Mouse (Mus musculus): ENCODE measurements around the gene H2-T22. TPM values are rescaled to one million over a fixed set of nuclear protein-coding genes. Genes with fewer than 3 reads are reported as not detected.
A peak's percentile ranks its signal among the peaks of the same experiment; 100 is the strongest.
"Not testable (repeated sequence)": the region's sequence is repeated elsewhere in the genome, so short reads cannot be mapped to it uniquely, and the experiment has no call there.

H2-T22 gene
- total RNA-seq (2012; rRNA removed) (9.6 and 10.6 TPM in 2 replicates), total RNA-seq (2014; rRNA removed) (14.9 and 16.4 TPM in 2 replicates), polyA plus RNA-seq (2012; ENCODE audit: insufficient read length, low read depth) (19.8 and 26.1 TPM in 2 replicates)

DNA sequence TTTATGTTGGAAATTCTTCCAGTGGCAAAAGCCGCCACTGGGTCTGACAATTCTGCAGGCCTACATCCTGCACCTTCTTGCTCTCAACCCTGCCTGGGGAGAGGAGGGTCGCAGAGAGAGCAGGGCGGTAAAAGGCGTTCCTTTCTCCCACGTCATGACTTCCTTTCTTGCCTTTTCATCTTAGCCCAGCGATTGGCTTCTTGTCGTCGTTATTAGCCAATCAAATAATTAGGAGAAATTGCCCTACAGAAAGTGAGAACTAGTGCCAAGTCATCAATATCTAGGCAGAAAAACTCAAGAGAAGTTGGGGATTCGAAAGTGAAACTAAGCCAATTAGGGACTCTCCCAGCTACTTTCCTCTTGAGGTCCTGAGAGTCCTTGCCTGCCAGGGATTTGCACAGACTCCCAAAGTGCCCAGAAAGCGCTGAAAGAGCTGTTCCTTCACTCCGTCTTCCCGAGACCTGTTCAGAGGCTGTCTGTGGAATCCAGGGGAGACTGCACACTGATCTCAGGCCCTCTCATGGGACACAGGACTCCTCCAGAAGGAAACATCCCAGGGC, at the start of gene H2-T22, which contains the start of gene Gm6034:
H2-T22 (minus strand) TSS at position 138 of the 560 bp plus-strand sequence.
Gm6034 (plus strand) TSS at position 352 of the 560 bp plus-strand sequence.
- 0 out of 2 replicates have a peak, but pooled peaks have one; percentile 39 for TF ChIP-seq TBP (conservative IDR thresholded peaks at IDR 0.05; ENCODE audit: low read depth, low read length)
- peak; percentile 59; the same call in 1 of the 2 replicates for TF ChIP-seq ETS1 (conservative IDR thresholded peaks at IDR 0.05; ENCODE audit: low read depth, low read length)
- peak; percentile 73 for TF ChIP-seq MAFK (IDR thresholded peaks at IDR 0.05; ENCODE audit: insufficient replicate concordance, low read length)
- TF ChIP-seq CHD2 (IDR thresholded peaks at IDR 0.05; ENCODE audit: low read length) = peak; percentile 91
- 0 out of 2 replicates have a peak, but pooled peaks have one; percentile 31 for TF ChIP-seq E2F4 (IDR thresholded peaks at IDR 0.05; ENCODE audit: insufficient replicate concordance, low read depth, low read length)
- peak; percentile 83 for TF ChIP-seq IRF4 (IDR thresholded peaks at IDR 0.05; ENCODE audit: low read depth, low read length)
- TF ChIP-seq POLR2A (IDR thresholded peaks at IDR 0.05; ENCODE audit: low read depth, low read length) = peak; percentile 41; the same call in 1 of the 2 replicates
- dilution Hi-C loops (cut with MboI; ENCODE audit: extremely low pct_ligation_motif_present, extremely low pct_unique_long_range_greater_than_20kb, low sequenced_read_pairs); H3K4me1 ChIP-seq (ENCODE audit: control insufficient read depth in 1 of 2, insufficient read depth in 2 of 2); in situ Hi-C loops (cut with MboI; ENCODE audit: low pct_ligation_motif_present, low pct_unique_long_range_greater_than_20kb, low sequenced_read_pairs); H3K36me3 ChIP-seq (replicated peaks in 1 of 2; ENCODE audit: control insufficient read depth in 1 of 2, insufficient read depth in 1 of 2, low read length in 1 of 2); H3K27me3 ChIP-seq (replicated peaks); H3K9me3 ChIP-seq (replicated peaks; ENCODE audit: low read length); H3K79me2 ChIP-seq (replicated peaks; ENCODE audit: control insufficient read depth, extremely low read depth, insufficient read depth, poor library complexity, severe bottlenecking): not testable (repeated sequence)
- peak; percentile 95 for DNase-seq (ENCODE audit: extremely low read depth)
- peak within 1 kb of the TSS; percentile 97 for H3K9ac ChIP-seq (ENCODE audit: insufficient read depth, low read depth)
- 0 out of 2 replicates have a peak within 1 kb of the TSS, but pooled peaks have one; percentile 3 for H3K4me2 ChIP-seq (ENCODE audit: insufficient read depth, low read depth, poor library complexity, severe bottlenecking)
- H3K4me3 ChIP-seq (replicated peaks in 1 of 3; ENCODE audit: low read depth in 2 of 3, low read length in 2 of 3, poor library complexity in 1 of 3) = peak within 1 kb of the TSS; percentile 51 to 67 (median 63)
- peak within 1 kb of the TSS; percentile 17 for H3K27ac ChIP-seq (ENCODE audit: insufficient read depth, low read depth)

GRCm38 (mm10) chr17:36091933-36092332, 49.4 kb upstream of the H2-T22 start:
- H3K4me1 ChIP-seq (ENCODE audit: control insufficient read depth in 1 of 2, insufficient read depth in 2 of 2); H3K27ac ChIP-seq (ENCODE audit: insufficient read depth, low read depth); H3K9me3 ChIP-seq (replicated peaks; ENCODE audit: low read length); H3K9ac ChIP-seq (ENCODE audit: insufficient read depth, low read depth); dilution Hi-C loops (cut with MboI; ENCODE audit: extremely low pct_ligation_motif_present, extremely low pct_unique_long_range_greater_than_20kb, low sequenced_read_pairs); H3K4me2 ChIP-seq (ENCODE audit: insufficient read depth, low read depth, poor library complexity, severe bottlenecking); H3K36me3 ChIP-seq (replicated peaks in 1 of 2; ENCODE audit: control insufficient read depth in 1 of 2, insufficient read depth in 1 of 2, low read length in 1 of 2); H3K4me3 ChIP-seq (replicated peaks in 1 of 3; ENCODE audit: low read depth in 2 of 3, low read length in 2 of 3, poor library complexity in 1 of 3); H3K27me3 ChIP-seq (replicated peaks); DNase-seq (ENCODE audit: extremely low read depth); H3K79me2 ChIP-seq (replicated peaks; ENCODE audit: control insufficient read depth, extremely low read depth, insufficient read depth, poor library complexity, severe bottlenecking): not testable (repeated sequence)
- in situ Hi-C loops (cut with MboI; ENCODE audit: low pct_ligation_motif_present, low pct_unique_long_range_greater_than_20kb, low sequenced_read_pairs) = loop anchor here (10.0 kb wide), 1 partner anchor 63 kb away; no protein-coding TSS in a partner anchor

DNA sequence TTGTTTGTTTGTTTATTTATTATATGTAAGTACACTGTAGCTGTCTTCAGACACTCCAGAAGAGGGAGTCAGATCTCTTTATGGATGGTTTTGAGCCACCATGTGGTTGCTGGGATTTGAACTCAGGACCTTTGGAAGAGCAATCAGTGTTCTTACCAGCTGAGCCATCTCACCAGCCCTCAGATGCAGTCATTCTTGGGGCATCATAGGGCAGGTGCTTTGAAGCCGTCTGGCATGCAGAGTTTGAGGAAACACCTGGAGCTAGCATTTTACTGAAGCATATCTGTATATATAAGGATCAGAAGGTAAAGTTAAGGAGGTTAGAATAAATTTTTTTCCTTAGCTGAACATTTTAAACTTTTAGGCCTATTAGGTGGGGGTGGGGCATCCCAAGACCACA, 43.4 kb upstream of the H2-T22 start:
- H3K9me3 ChIP-seq (replicated peaks; ENCODE audit: low read length); H3K4me3 ChIP-seq (replicated peaks in 1 of 3; ENCODE audit: low read depth in 2 of 3, low read length in 2 of 3, poor library complexity in 1 of 3); H3K4me1 ChIP-seq (ENCODE audit: control insufficient read depth in 1 of 2, insufficient read depth in 2 of 2); DNase-seq (ENCODE audit: extremely low read depth); H3K9ac ChIP-seq (ENCODE audit: insufficient read depth, low read depth); dilution Hi-C loops (cut with MboI; ENCODE audit: extremely low pct_ligation_motif_present, extremely low pct_unique_long_range_greater_than_20kb, low sequenced_read_pairs); H3K36me3 ChIP-seq (replicated peaks in 1 of 2; ENCODE audit: control insufficient read depth in 1 of 2, insufficient read depth in 1 of 2, low read length in 1 of 2); H3K27ac ChIP-seq (ENCODE audit: insufficient read depth, low read depth); H3K27me3 ChIP-seq (replicated peaks); H3K79me2 ChIP-seq (replicated peaks; ENCODE audit: control insufficient read depth, extremely low read depth, insufficient read depth, poor library complexity, severe bottlenecking); H3K4me2 ChIP-seq (ENCODE audit: insufficient read depth, low read depth, poor library complexity, severe bottlenecking): not testable (repeated sequence)
- in situ Hi-C loops (cut with MboI; ENCODE audit: low pct_ligation_motif_present, low pct_unique_long_range_greater_than_20kb, low sequenced_read_pairs) = loop anchor here (10.0 kb wide), 1 partner anchor 761 kb away; the partner anchor contains the start of gene H2-Q1

All from CH12.LX (cell line).